Mouse (Mus musculus) stomach, embryonic 14.5 days (tissue): ENCODE results near the gene Slc46a2. TPM values are rescaled to one million over a fixed set of nuclear protein-coding genes. Genes with fewer than 3 reads are reported as not detected.

Experiments
- ATAC-seq: fragments of 200-750 bp; cut with Nextera tagmentation; 2 replicates; pipeline ENCODE4 v1.8.0; 2017; ENCODE audit warnings: low read depth, moderate TSS enrichment; ENCODE audit not compliant: insufficient number of reproducible peaks, insufficient read depth, low FRiP score
- H3K27ac ChIP-seq: fragments of 300-500 bp; sonication (generic); 2 replicates; pipeline ENCODE4 v1.5.1; 2014; ENCODE audit warnings: mild to moderate bottlenecking, low read length, moderate library complexity, mixed read lengths
- H3K27me3 ChIP-seq: fragments of 300-500 bp; sonication (generic); 2 replicates; pipeline ENCODE4 v1.6.1; 2014; ENCODE audit warnings: low read length, control low read depth, mixed read lengths; ENCODE audit not compliant: control insufficient read depth, insufficient read depth
- H3K36me3 ChIP-seq: fragments of 300-500 bp; sonication (generic); 2 replicates; pipeline ENCODE4 v1.6.1; 2014; ENCODE audit warnings: mild to moderate bottlenecking, control low read depth, low read length, moderate library complexity, mixed read lengths; ENCODE audit not compliant: control insufficient read depth, insufficient read depth
- H3K4me1 ChIP-seq: fragments of 300-500 bp; sonication (generic); 2 replicates; pipeline ENCODE4 v1.6.1; 2014; ENCODE audit warnings: low read length, control low read depth, mixed read lengths; ENCODE audit not compliant: control insufficient read depth, insufficient read depth
- H3K4me2 ChIP-seq: fragments of 300-500 bp; sonication (generic); replicated peaks from 2 replicates; pipeline ENCODE4 v1.6.1; 2014; ENCODE audit warnings: low read depth, low read length, control low read depth
- H3K4me3 ChIP-seq: fragments of 300-500 bp; sonication (generic); 2 replicates; pipeline ENCODE4 v1.5.1; 2014; ENCODE audit warnings: low read depth, low read length, control low read depth
- H3K9ac ChIP-seq: fragments of 300-500 bp; sonication (generic); replicated peaks from 2 replicates; pipeline ENCODE4 v1.6.1; 2014; ENCODE audit warnings: low read depth, mild to moderate bottlenecking, control low read depth, low read length, moderate library complexity, mixed read lengths
- H3K9me3 ChIP-seq: fragments of 300-500 bp; sonication (generic); 2 replicates; pipeline ENCODE4 v1.6.1; 2016; ENCODE audit warnings: low read depth, low read length, control low read depth; ENCODE audit not compliant: control insufficient read depth
- WGBS: fragments of 180-500 bp; shearing (Covaris S2); extraction: QIAGEN DNeasy Blood & Tissue Kit; methylation state at CpG from one replicate; pipeline ENCODE4 v1.1.7; 2014; 5-methylcytosine and 5-hydroxymethylcytosine counted together
- polyA plus RNA-seq: library from polyadenylated mRNA; unstranded; fragments of >200 nt; fragmentation: Nextera tagmentation; extraction: Ambion mirVana; gene quantifications from 2 replicates; pipeline ENCODE4 v1.2.1, GENCODE M21; 2014

Slc46a2 gene
- polyA plus RNA-seq = 0.11 and 0.12 TPM in 2 replicates

- H3K9me3 ChIP-seq = no peaks in the 10 kb centered on the region
- no peak within 1 kb of the TSS for H3K27ac ChIP-seq
- H3K9ac ChIP-seq = no peak within 1 kb of the TSS
- H3K36me3 ChIP-seq = no peaks in the 10 kb centered on the region
- no peaks in the 10 kb centered on the region for H3K27me3 ChIP-seq
- no peaks in the 10 kb centered on the region for H3K4me1 ChIP-seq
- no peak within 1 kb of the TSS for H3K4me2 ChIP-seq
- 20% methylated on average over 22 of the region's 22 CpGs for WGBS
- ATAC-seq = no peak
- no peak within 1 kb of the TSS for H3K4me3 ChIP-seq
Measured at GRCm38 (mm10) chr4:59914608-59915403, at the start of gene Slc46a2. TSS of gene Slc46a2 (minus strand) at chr4:59915056.

- ATAC-seq = no peak
- WGBS = 53% methylated on average over 3 of the region's 3 CpGs
- H3K9me3 ChIP-seq = no peaks in the 10 kb centered on the region
- H3K36me3 ChIP-seq = no peaks in the 10 kb centered on the region
- H3K9ac ChIP-seq = no peak within 1 kb of the TSS
- no peaks in the 10 kb centered on the region for H3K27me3 ChIP-seq
- no peak within 1 kb of the TSS for H3K27ac ChIP-seq
- no peaks in the 10 kb centered on the region for H3K4me1 ChIP-seq
- no peak within 1 kb of the TSS for H3K4me3 ChIP-seq
- H3K4me2 ChIP-seq = no peak within 1 kb of the TSS
Measured at GRCm38 (mm10) chr4:59963405-59964344, 48.8 kb upstream of the Slc46a2 start, which contains the start of gene Mup6. TSS of gene Mup6 (plus strand) at chr4:59964294.

- no peak within 1 kb of the TSS for H3K9ac ChIP-seq
- H3K4me1 ChIP-seq = no peaks in the 10 kb centered on the region
- no peak within 1 kb of the TSS for H3K27ac ChIP-seq
- H3K27me3 ChIP-seq = no peaks in the 10 kb centered on the region
- H3K36me3 ChIP-seq = no peaks in the 10 kb centered on the region
- no peak within 1 kb of the TSS for H3K4me3 ChIP-seq
- WGBS = 76% methylated on average over 3 of the region's 3 CpGs
- H3K4me2 ChIP-seq = no peak within 1 kb of the TSS
- no peaks in the 10 kb centered on the region for H3K9me3 ChIP-seq
- no peak for ATAC-seq
Measured at GRCm38 (mm10) chr4:59960610-59961009, 45.8 kb upstream of the Slc46a2 start, which contains the start of gene Mup4. TSS of gene Mup4 (minus strand) at chr4:59960710.

- ATAC-seq = no peak
- no peak overlapping the region for H3K27ac ChIP-seq
- H3K9ac ChIP-seq = no peak overlapping the region
- no peak overlapping the region for H3K4me3 ChIP-seq
- WGBS = 58% methylated on average over 2 of the region's 2 CpGs
- no peak overlapping the region for H3K4me2 ChIP-seq
- H3K4me1 ChIP-seq = no peaks in the 10 kb centered on the region
- H3K9me3 ChIP-seq = no peaks in the 10 kb centered on the region
- no peaks in the 10 kb centered on the region for H3K27me3 ChIP-seq
- H3K36me3 ChIP-seq = no peaks in the 10 kb centered on the region
Measured at GRCm38 (mm10) chr4:59937543-59937942, 22.7 kb upstream of the Slc46a2 start.

- 54% methylated on average over 6 of the region's 6 CpGs for WGBS
- Histone ChIP-seq H3K36me3 (no peaks in the 10 kb centered on the region), H3K9me3 (no peaks in the 10 kb centered on the region), H3K27ac (no peak overlapping the region), H3K4me1 (no peaks in the 10 kb centered on the region), H3K27me3 (no peaks in the 10 kb centered on the region), H3K4me3 (no peak overlapping the region), H3K4me2 (no peak overlapping the region), H3K9ac (no peak overlapping the region)
- ATAC-seq = peak; percentile 83
Measured at GRCm38 (mm10) chr4:59932505-59933281, 17.8 kb upstream of the Slc46a2 start.

- Histone ChIP-seq H3K9ac (no peak overlapping the region), H3K27me3 (no peaks in the 10 kb centered on the region), H3K4me1 (no peaks in the 10 kb centered on the region), H3K36me3 (no peaks in the 10 kb centered on the region), H3K9me3 (no peaks in the 10 kb centered on the region), H3K4me2 (no peak overlapping the region), H3K27ac (no peak overlapping the region), H3K4me3 (no peak overlapping the region)
- peak; percentile 68; the same call in 1 of the 2 replicates for ATAC-seq
- 21% methylated on average over 6 of the region's 6 CpGs for WGBS
Measured at GRCm38 (mm10) chr4:59928347-59928746, 13.5 kb upstream of the Slc46a2 start.

- no peaks in the 10 kb centered on the region for H3K36me3 ChIP-seq
- no peak overlapping the region for H3K9ac ChIP-seq
- no peak overlapping the region for H3K4me2 ChIP-seq
- no peaks in the 10 kb centered on the region for H3K4me1 ChIP-seq
- 71% methylated on average over 3 of the region's 3 CpGs for WGBS
- ATAC-seq = no peak
- no peaks in the 10 kb centered on the region for H3K27me3 ChIP-seq
- no peak overlapping the region for H3K4me3 ChIP-seq
- H3K27ac ChIP-seq = no peak overlapping the region
- H3K9me3 ChIP-seq = no peaks in the 10 kb centered on the region
Measured at GRCm38 (mm10) chr4:59927666-59928065, 12.8 kb upstream of the Slc46a2 start.

GRCm38 (mm10) chr4:59925082-59925481 lies 10.2 kb upstream of the Slc46a2 start:
- no peak for ATAC-seq
- 89% methylated on average over 9 of the region's 9 CpGs for WGBS

More at GRCm38 (mm10) chr4:59925082-59925481, 10.2 kb upstream of the Slc46a2 start:
- Histone ChIP-seq H3K4me2 (no peak overlapping the region), H3K4me3 (no peak overlapping the region), H3K9me3 (no peaks in the 10 kb centered on the region), H3K27ac (no peak overlapping the region), H3K27me3 (no peaks in the 10 kb centered on the region), H3K36me3 (no peaks in the 10 kb centered on the region), H3K4me1 (no peaks in the 10 kb centered on the region), H3K9ac (no peak overlapping the region)
